Mouse (Mus musculus) forebrain, embryonic 11.5 days (tissue): ENCODE data around the gene Myo16. TPM values are rescaled to one million over a fixed set of nuclear protein-coding genes. Genes with fewer than 3 reads are reported as not detected.

ENCODE experiments used
- ATAC-seq: fragments of 200-750 bp; cut with Nextera tagmentation; replicated peaks from 2 replicates; pipeline ENCODE4 v1.8.0; 2017; ENCODE audit warnings: moderate TSS enrichment; ENCODE audit not compliant: low FRiP score
- DNase-seq: peaks from one replicate; pipeline ENCODE4 v3.0.0-alpha.2; 2017; ENCODE audit warnings: low spot score
- H3K27ac ChIP-seq: fragments of 300-500 bp; sonication (generic); 2 replicates; pipeline ENCODE4 v1.5.1; 2014; ENCODE audit warnings: low read depth, low read length
- H3K27me3 ChIP-seq: fragments of 300-500 bp; sonication (generic); 2 replicates; pipeline ENCODE4 v1.6.1; 2014; ENCODE audit warnings: mild to moderate bottlenecking, low read length, mixed read lengths; ENCODE audit not compliant: control insufficient read depth, insufficient read depth
- H3K36me3 ChIP-seq: fragments of 300-500 bp; sonication (generic); 2 replicates; pipeline ENCODE4 v1.6.1; 2014; ENCODE audit warnings: mild to moderate bottlenecking, low read length, moderate library complexity, mixed read lengths; ENCODE audit not compliant: control insufficient read depth, insufficient read depth
- H3K4me1 ChIP-seq: fragments of 300-500 bp; sonication (generic); replicated peaks from 2 replicates; pipeline ENCODE4 v1.6.1; 2014; ENCODE audit warnings: low read length, mixed read lengths; ENCODE audit not compliant: control insufficient read depth, insufficient read depth
- H3K4me2 ChIP-seq: fragments of 300-500 bp; sonication (generic); 2 replicates; pipeline ENCODE4 v1.6.1; 2014; ENCODE audit warnings: low read depth, mild to moderate bottlenecking, low read length, moderate library complexity, mixed read lengths; ENCODE audit not compliant: severe bottlenecking
- H3K4me3 ChIP-seq: fragments of 300-500 bp; sonication (generic); 2 replicates; pipeline ENCODE4 v1.5.1; 2014; ENCODE audit warnings: low read depth, low read length
- H3K9ac ChIP-seq: fragments of 300-500 bp; sonication (generic); 2 replicates; pipeline ENCODE4 v1.6.1; 2014; ENCODE audit warnings: low read length
- H3K9me3 ChIP-seq: fragments of 300-500 bp; sonication (generic); 2 replicates; pipeline ENCODE4 v1.6.1; 2016; ENCODE audit warnings: low read length, mixed read lengths; ENCODE audit not compliant: control insufficient read depth
- WGBS: fragments of 180-500 bp; shearing (Covaris S2); extraction: QIAGEN DNeasy Blood & Tissue Kit; methylation state at CpG from one replicate; pipeline ENCODE4 v1.1.7; 2014; 5-methylcytosine and 5-hydroxymethylcytosine counted together
- polyA plus RNA-seq: library from polyadenylated mRNA; unstranded; fragments of >200 nt; fragmentation: Nextera tagmentation; extraction: Ambion mirVana; gene quantifications from 2 replicates; pipeline ENCODE4 v1.2.1, GENCODE M21; 2014

Myo16 gene
- polyA plus RNA-seq, 1 experiment from 2014 or later, result 1.6 TPM

DNA sequence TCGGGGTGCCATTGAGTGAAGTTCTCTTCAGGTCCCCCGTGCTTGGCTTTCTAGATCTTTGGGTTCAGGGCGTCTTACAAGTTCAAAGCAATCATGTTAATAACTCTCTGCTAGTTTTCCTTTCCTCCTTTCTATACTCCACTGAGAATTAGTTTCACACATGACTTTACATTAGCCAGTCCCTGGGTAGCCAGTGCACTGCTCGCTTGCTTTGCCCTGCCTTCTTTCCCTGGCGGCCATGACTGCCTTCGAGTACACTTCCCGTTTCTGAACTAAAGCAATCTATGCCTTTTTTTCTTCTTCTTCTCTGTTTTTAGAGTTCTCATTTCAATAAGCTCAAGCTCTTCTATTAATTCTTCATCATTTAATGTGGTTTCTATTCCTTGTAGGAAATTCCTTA, 365.6 kb downstream of the Myo16 start:
- no peaks in the 10 kb centered on the region for H3K4me1 ChIP-seq
- no peaks in the 10 kb centered on the region for H3K36me3 ChIP-seq
- WGBS, result 86% methylated on average over 7 of the region's 7 CpGs
- DNase-seq, result no peak
- no peaks in the 10 kb centered on the region for H3K27me3 ChIP-seq
- no peak overlapping the region for H3K9ac ChIP-seq
- no peaks in the 10 kb centered on the region for H3K9me3 ChIP-seq
- no peak overlapping the region for H3K4me3 ChIP-seq
- H3K27ac ChIP-seq, result no peak overlapping the region
- no peak for ATAC-seq
- H3K4me2 ChIP-seq, result no peak overlapping the region

GRCm38 (mm10) chr8:10521463-10521862, 367.8 kb downstream of the Myo16 start:
- Histone ChIP-seq H3K4me3 (no peak overlapping the region), H3K4me1 (no peaks in the 10 kb centered on the region), H3K4me2 (no peak overlapping the region), H3K36me3 (no peaks in the 10 kb centered on the region), H3K27me3 (no peaks in the 10 kb centered on the region), H3K9ac (no peak overlapping the region), H3K9me3 (no peaks in the 10 kb centered on the region), H3K27ac (no peak overlapping the region)
- 83% methylated on average over 4 of the region's 4 CpGs for WGBS
- DNase-seq (no peak), ATAC-seq (no peak)

DNA sequence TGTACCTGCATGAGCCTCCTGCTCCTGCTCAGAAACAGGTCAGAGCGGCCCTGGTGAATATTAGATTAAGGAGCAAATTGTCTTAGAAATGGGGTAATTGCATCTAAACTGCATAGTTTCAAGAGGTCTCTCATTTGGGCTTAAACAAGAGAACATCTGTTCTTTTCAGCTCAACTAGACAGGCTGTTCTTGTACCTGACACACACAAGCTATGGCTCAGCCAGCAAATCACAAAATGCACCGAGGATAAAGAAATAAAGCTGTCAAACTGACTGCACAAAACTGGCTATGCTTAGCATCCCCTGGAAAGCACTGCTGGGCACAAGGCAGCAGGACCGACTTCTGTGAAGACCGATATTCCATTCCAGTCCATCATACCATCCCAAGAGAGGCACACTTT, 372.0 kb downstream of the Myo16 start:
- WGBS, result 68% methylated on average over 4 of the region's 4 CpGs
- no peak for ATAC-seq
- Histone ChIP-seq H3K4me2 (no peak overlapping the region), H3K27ac (no peak overlapping the region), H3K9me3 (no peaks in the 10 kb centered on the region), H3K4me3 (no peak overlapping the region), H3K4me1 (no peaks in the 10 kb centered on the region), H3K36me3 (no peaks in the 10 kb centered on the region), H3K27me3 (no peaks in the 10 kb centered on the region), H3K9ac (no peak overlapping the region)
- DNase-seq, result no peak

GRCm38 (mm10) chr8:10526616-10527015, 372.9 kb downstream of the Myo16 start:
- ATAC-seq, result no peak
- Histone ChIP-seq H3K9me3 (no peaks in the 10 kb centered on the region), H3K36me3 (no peaks in the 10 kb centered on the region), H3K27me3 (no peaks in the 10 kb centered on the region), H3K4me3 (no peak overlapping the region), H3K4me2 (no peak overlapping the region), H3K9ac (no peak overlapping the region), H3K4me1 (no peaks in the 10 kb centered on the region), H3K27ac (no peak overlapping the region)
- WGBS, result 82% methylated on average over 5 of the region's 5 CpGs
- DNase-seq, result no peak

- no peak overlapping the region for H3K9ac ChIP-seq
- H3K4me3 ChIP-seq, result no peak overlapping the region
- ATAC-seq (no peak), DNase-seq (no peak)
- 0 out of 2 replicates have a peak, but pooled peaks cover 2% of the 10 kb centered on the region for H3K4me1 ChIP-seq
- H3K4me2 ChIP-seq, result no peak overlapping the region
- H3K36me3 ChIP-seq, result no peaks in the 10 kb centered on the region
- H3K27ac ChIP-seq, result no peak overlapping the region
- 54% methylated on average over 16 of the region's 16 CpGs for WGBS
- no peaks in the 10 kb centered on the region for H3K27me3 ChIP-seq
- H3K9me3 ChIP-seq, result no peaks in the 10 kb centered on the region
Observed at GRCm38 (mm10) chr8:10534619-10535286, 381.0 kb downstream of the Myo16 start.

DNA sequence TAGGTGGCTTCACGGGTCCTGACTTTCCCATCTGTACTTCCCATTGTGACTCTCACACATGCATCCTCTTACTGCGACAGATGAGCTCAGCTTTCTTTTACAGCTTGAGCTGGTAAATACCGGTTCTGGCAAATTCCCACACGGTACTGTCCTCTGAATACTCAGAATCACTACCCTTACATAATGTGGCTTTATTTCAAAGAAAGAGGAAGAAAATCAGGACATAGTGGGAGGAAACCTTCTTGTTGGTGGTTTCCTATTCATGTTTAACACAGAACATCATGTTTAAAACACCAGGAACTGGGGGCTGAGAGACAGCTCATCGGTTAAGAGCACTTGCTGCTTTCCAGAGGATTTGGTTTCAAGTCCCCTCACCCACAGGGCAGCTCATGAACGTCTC, 384.6 kb downstream of the Myo16 start:
- Histone ChIP-seq H3K9ac (no peak overlapping the region), H3K4me1 (0 out of 2 replicates have a peak, but pooled peaks cover 2% of the 10 kb centered on the region), H3K4me2 (no peak overlapping the region), H3K36me3 (no peaks in the 10 kb centered on the region), H3K9me3 (no peaks in the 10 kb centered on the region), H3K27me3 (no peaks in the 10 kb centered on the region), H3K27ac (no peak overlapping the region), H3K4me3 (no peak overlapping the region)
- ATAC-seq (no peak), DNase-seq (no peak)
- 74% methylated on average over 6 of the region's 6 CpGs for WGBS

GRCm38 (mm10) chr8:10539665-10540064, 386.0 kb downstream of the Myo16 start:
- 89% methylated on average over 4 of the region's 4 CpGs for WGBS
- 0 out of 2 replicates have a peak, but pooled peaks cover 2% of the 10 kb centered on the region for H3K4me1 ChIP-seq
- no peak overlapping the region for H3K9ac ChIP-seq
- no peaks in the 10 kb centered on the region for H3K27me3 ChIP-seq
- no peak overlapping the region for H3K4me2 ChIP-seq
- ATAC-seq (no peak), DNase-seq (no peak)
- no peak overlapping the region for H3K4me3 ChIP-seq
- H3K27ac ChIP-seq, result no peak overlapping the region
- H3K36me3 ChIP-seq, result no peaks in the 10 kb centered on the region
- H3K9me3 ChIP-seq, result no peaks in the 10 kb centered on the region

DNA sequence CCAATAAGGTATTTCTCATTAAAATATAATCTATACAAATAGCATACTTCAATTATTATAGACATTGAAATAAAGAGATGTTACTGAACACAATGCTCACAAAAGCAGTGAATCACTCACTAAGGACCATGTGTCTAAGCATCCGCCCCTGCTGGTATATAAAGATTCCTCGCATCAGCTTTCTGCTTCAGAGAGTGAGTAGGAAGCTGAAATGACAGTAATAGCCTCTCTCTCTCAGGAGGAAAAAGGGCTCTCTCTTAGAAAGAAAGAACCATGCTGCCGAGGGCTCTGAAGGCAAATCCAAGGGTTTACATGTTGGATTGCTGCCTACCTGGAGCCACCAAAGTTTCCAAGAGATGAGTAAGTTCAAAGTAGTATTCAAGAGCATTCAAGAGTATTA, 392.2 kb downstream of the Myo16 start:
- Histone ChIP-seq H3K4me2 (no peak overlapping the region), H3K9me3 (no peaks in the 10 kb centered on the region), H3K36me3 (no peaks in the 10 kb centered on the region), H3K4me3 (no peak overlapping the region), H3K9ac (no peak overlapping the region), H3K27me3 (no peaks in the 10 kb centered on the region), H3K4me1 (no peaks in the 10 kb centered on the region), H3K27ac (no peak overlapping the region)
- no peak for DNase-seq
- no peak for ATAC-seq
- WGBS, result 85% methylated on average over 3 of the region's 3 CpGs

DNA sequence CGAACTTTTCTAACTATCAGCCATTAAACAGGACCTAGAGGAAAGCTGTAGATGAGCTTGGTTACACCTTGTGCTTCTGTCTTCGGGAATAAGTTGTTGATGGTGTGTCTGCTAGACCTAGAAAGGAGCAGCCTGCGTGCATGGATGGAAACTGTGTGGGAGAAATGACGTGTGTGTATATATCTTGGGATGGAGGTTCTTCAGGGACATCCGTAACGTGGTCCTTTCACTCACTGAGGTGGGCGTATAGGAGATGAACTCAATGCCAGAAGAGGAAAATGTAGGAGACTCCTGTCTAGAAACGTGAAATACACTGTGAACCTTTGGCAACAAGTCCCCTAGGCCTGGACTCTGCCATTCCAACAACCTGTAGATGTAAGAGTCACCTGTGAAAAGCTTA, 392.8 kb downstream of the Myo16 start:
- H3K27me3 ChIP-seq, result no peaks in the 10 kb centered on the region
- WGBS, result 90% methylated on average over 8 of the region's 8 CpGs
- DNase-seq (no peak), ATAC-seq (no peak)
- no peaks in the 10 kb centered on the region for H3K36me3 ChIP-seq
- H3K4me3 ChIP-seq, result no peak overlapping the region
- H3K9ac ChIP-seq, result no peak overlapping the region
- no peak overlapping the region for H3K4me2 ChIP-seq
- H3K4me1 ChIP-seq, result no peaks in the 10 kb centered on the region
- H3K27ac ChIP-seq, result no peak overlapping the region
- H3K9me3 ChIP-seq, result no peaks in the 10 kb centered on the region
